Mouse (Mus musculus) thymus, adult 2 months (tissue): ENCODE results near the gene Cyp2b19. TPM values are rescaled to one million over a fixed set of nuclear protein-coding genes. Genes with fewer than 3 reads are reported as not detected.

Source experiments
- DNase-seq: peaks from one replicate; pipeline ENCODE4 v3.0.0; 2021
- H3K27ac ChIP-seq: fragments of 200-500 bp; 2 replicates; pipeline ENCODE4 v1.5.1; 2012; ENCODE audit warnings: low read length, control low read depth; ENCODE audit not compliant: control insufficient read depth, insufficient read depth
- H3K27me3 ChIP-seq: fragments of 200-500 bp; 2 replicates; pipeline ENCODE4 v1.6.1; 2012; ENCODE audit warnings: mild to moderate bottlenecking, low read length, moderate library complexity, mixed read lengths; ENCODE audit not compliant: control insufficient read depth, insufficient read depth
- H3K36me3 ChIP-seq: fragments of 200-500 bp; 2 replicates; pipeline ENCODE4 v1.6.1; 2012; ENCODE audit warnings: mild to moderate bottlenecking, low read length, moderate library complexity; ENCODE audit not compliant: control insufficient read depth, insufficient read depth
- H3K4me1 ChIP-seq: fragments of 200-500 bp; replicated peaks from 2 replicates; pipeline ENCODE4 v1.6.1; 2012; ENCODE audit warnings: low read length; ENCODE audit not compliant: control insufficient read depth, insufficient read depth
- H3K4me3 ChIP-seq: fragments of 200-500 bp; 2 replicates; pipeline ENCODE4 v1.5.1; 2012; ENCODE audit warnings: mild to moderate bottlenecking, low read length, control low read depth, moderate library complexity; ENCODE audit not compliant: control insufficient read depth, insufficient read depth
- CTCF ChIP-seq: fragments of 200-500 bp; IDR thresholded peaks from 2 replicates; pipeline ENCODE4 v1.5.1; 2012; ENCODE audit warnings: mild to moderate bottlenecking, control low read depth, low read length, moderate library complexity, borderline replicate concordance; ENCODE audit not compliant: control insufficient read depth, poor library complexity, insufficient read depth; ENCODE audit errors: extremely low read depth
- POLR2A ChIP-seq: fragments of 200-500 bp; IDR thresholded peaks from 2 replicates; pipeline ENCODE4 v1.6.1; 2012; ENCODE audit warnings: mild to moderate bottlenecking, low read length, control low read depth, moderate library complexity; ENCODE audit not compliant: control insufficient read depth, poor library complexity, insufficient read depth; ENCODE audit errors: extremely low read depth
- WGBS: fragments of 180-500 bp; shearing (Covaris S2); methylation state at CpG from one replicate; pipeline ENCODE4 v1.1.7; 2018; 5-methylcytosine and 5-hydroxymethylcytosine counted together
- polyA plus RNA-seq: library from polyadenylated mRNA; depleted of rRNA; stranded (reverse); fragments of >200 nt; gene quantifications from 2 replicates; pipeline ENCODE4 v1.2.3, GENCODE M21; 2012; rRNA removed

The Cyp2b19 gene
- polyA plus RNA-seq, 1 experiment = 3.2 TPM

GRCm38 (mm10) chr7:26808592-26808991 lies 51.6 kb downstream of the Cyp2b19 start, which contains the start of gene Cyp2g1:
TSS of gene Cyp2g1 (plus strand) at chr7:26808892.
- no peaks in the 10 kb centered on the region for H3K4me1 ChIP-seq
- H3K27me3 ChIP-seq = no peaks in the 10 kb centered on the region
- no peak for DNase-seq
- no peaks in the 10 kb centered on the region for H3K36me3 ChIP-seq
- WGBS = 100% methylated on average over 2 of the region's 2 CpGs
- TF ChIP-seq POLR2A = no peak
- TF ChIP-seq CTCF = no peak
- H3K27ac ChIP-seq = no peak within 1 kb of the TSS
- no peak within 1 kb of the TSS for H3K4me3 ChIP-seq

Other genes with a start within 250 kb of the Cyp2b19 start
- gene Nlrp9a, start 222.1 kb upstream of the Cyp2b19 start, polyA plus RNA-seq = not detected in 2 replicates
- gene Vmn1r185, start 138.7 kb upstream of the Cyp2b19 start, polyA plus RNA-seq = not detected in 2 replicates
- gene Cyp2b23, start 70.7 kb upstream of the Cyp2b19 start, polyA plus RNA-seq = 0.07 TPM in 1 of 2 replicates, not detected in the other
- gene Cyp2g1, start 51.8 kb downstream of the Cyp2b19 start, polyA plus RNA-seq = 1.6 and 2.2 TPM in 2 replicates
- gene Cyp2a5, start 78.2 kb downstream of the Cyp2b19 start, polyA plus RNA-seq = 11.7 and 19.9 TPM in 2 replicates
- gene Cyp2a22, start 182.2 kb downstream of the Cyp2b19 start, polyA plus RNA-seq = not detected in 2 replicates